Mouse (Mus musculus) myocyte (in vitro differentiated cells): ENCODE measurements at regions not wholly inside any gene's neighbourhood (a gene's known extent, or its start where the extent isn't known, plus 50 kb on each side); places are given as distances from the start of the nearest gene placed in this dataset.

Experiments used
- E2F4 ChIP-seq: IDR thresholded peaks from one replicate; pipeline ENCODE4 v1.6.1; 2011; ENCODE audit warnings: mild to moderate bottlenecking, control low read depth, moderate library complexity; ENCODE audit not compliant: insufficient read depth
- MYOG ChIP-seq, 3 experiments: IDR thresholded peaks; one replicate each; pipeline ENCODE4 v1.6.1; 2011; ENCODE audit warnings: control low read depth in 2 of 3, low read depth in 2 of 3, mild to moderate bottlenecking in 2 of 3; ENCODE audit not compliant: insufficient read length in 2 of 3, control insufficient read depth in 1 of 3, insufficient read depth in 1 of 3
- POLR2A ChIP-seq: IDR thresholded peaks from one replicate; pipeline ENCODE4 v1.6.1; 2011; ENCODE audit warnings: low read depth, mild to moderate bottlenecking, control low read depth, moderate library complexity; ENCODE audit not compliant: insufficient read length
- TCF12 ChIP-seq: IDR thresholded peaks from one replicate; pipeline ENCODE4 v1.6.1; 2011; ENCODE audit warnings: mild to moderate bottlenecking, control low read depth; ENCODE audit not compliant: poor library complexity, insufficient read depth, severe bottlenecking

DNA sequence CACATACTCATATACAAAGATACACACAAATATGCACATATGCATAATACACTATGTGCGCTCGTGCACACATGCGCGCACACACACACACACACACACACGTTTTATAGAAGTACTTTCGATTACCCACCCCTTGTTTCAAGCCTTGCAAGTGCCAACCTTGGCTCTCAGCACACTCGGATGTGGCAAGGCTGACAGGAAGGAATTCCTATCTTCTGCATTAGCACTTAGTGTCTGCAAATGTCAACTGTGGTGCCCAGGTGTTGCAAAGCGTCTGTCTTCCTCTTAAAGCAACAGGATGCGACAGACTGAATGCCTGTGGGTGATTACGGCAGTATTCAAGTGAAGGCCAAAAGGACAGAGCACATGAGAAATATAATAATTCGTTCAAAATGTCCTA is 233.3 kb downstream of the Sox4 start:
- no peak for TF ChIP-seq TCF12
- no peak for TF ChIP-seq MYOG (IDR thresholded peaks at IDR 0.05; ENCODE audit: control insufficient read depth in 1 of 3, insufficient read depth in 1 of 3, insufficient read length in 2 of 3, low read depth in 2 of 3)
- no peak for TF ChIP-seq E2F4
- no peak for TF ChIP-seq POLR2A
